ENCODE assay signal across 18 mouse cellular contexts in genomic region chr2:4071831-4072230, GRCm38 (mm10). TPM values are rescaled to one million over a fixed set of nuclear protein-coding genes. Genes with fewer than 3 reads are reported as not detected.
DNase-seq lines count a peak whose midpoint lies in the region; ATAC-seq and TF ChIP-seq lines count a peak whose summit lies in the region.
"Had no signal": no experiment of that assay in that cellular context is flagged by ENCODE, and none has a peak within 500 bp of the region (broad histone marks: within the 10 kb centered on the region; RNA-seq: fewer than 3 reads in every experiment).

No protein-coding gene starts in this region.

- no peaks in the 10 kb centered on the region for H3K9me3 ChIP-seq in intestine, embryonic 14.5 days (ENCODE audit: control insufficient read depth, low read length)
- no peaks in the 10 kb centered on the region for H3K9me3 ChIP-seq in intestine, postnatal 0 days (ENCODE audit: control insufficient read depth)
- H3K9me3 ChIP-seq in hindbrain, embryonic 16.5 days (ENCODE audit: control insufficient read depth, low read length): no peaks in the 10 kb centered on the region
- H3K9me3 ChIP-seq in intestine, embryonic 15.5 days: no peaks in the 10 kb centered on the region
- H3K9me3 ChIP-seq: limb, embryonic 12.5 days had no signal

- no peaks in the 10 kb centered on the region for H3K4me1 ChIP-seq in intestine, embryonic 14.5 days (replicated peaks; ENCODE audit: control insufficient read depth, insufficient read depth, low read length)
- no peaks in the 10 kb centered on the region for H3K4me1 ChIP-seq in intestine, postnatal 0 days (replicated peaks; ENCODE audit: control insufficient read depth, insufficient read depth, low read length)
- no peaks in the 10 kb centered on the region for H3K4me1 ChIP-seq in hindbrain, embryonic 16.5 days (ENCODE audit: control insufficient read depth, insufficient read depth, low read depth, low read length)
- no peaks in the 10 kb centered on the region for H3K4me1 ChIP-seq in intestine, embryonic 15.5 days (replicated peaks)

- no peaks in the 10 kb centered on the region for H3K27me3 ChIP-seq in intestine, embryonic 14.5 days (replicated peaks; ENCODE audit: control insufficient read depth, insufficient read depth, low read length)
- no peaks in the 10 kb centered on the region for H3K27me3 ChIP-seq in intestine, postnatal 0 days (replicated peaks; ENCODE audit: control insufficient read depth, insufficient read depth, low read length)
- no peaks in the 10 kb centered on the region for H3K27me3 ChIP-seq in hindbrain, embryonic 16.5 days (replicated peaks; ENCODE audit: control insufficient read depth, insufficient read depth, low read length)
- no peaks in the 10 kb centered on the region for H3K27me3 ChIP-seq in intestine, embryonic 15.5 days (replicated peaks)
- H3K27me3 ChIP-seq: limb, embryonic 12.5 days had no signal

- ATAC-seq in intestine, embryonic 14.5 days (replicated peaks; ENCODE audit: low FRiP score, low TSS enrichment, low read depth): no peak
- no peak for ATAC-seq in intestine, postnatal 0 days
- ATAC-seq in hindbrain, embryonic 16.5 days: peak; percentile 93
- ATAC-seq in intestine, embryonic 15.5 days: no peak

- no peak overlapping the region for H3K4me3 ChIP-seq in intestine, embryonic 14.5 days (ENCODE audit: low read depth, low read length)
- no peak overlapping the region for H3K4me3 ChIP-seq in intestine, postnatal 0 days (ENCODE audit: low read depth, low read length)
- no peak overlapping the region for H3K4me3 ChIP-seq in hindbrain, embryonic 16.5 days (ENCODE audit: low read length)
- H3K4me3 ChIP-seq in intestine, embryonic 15.5 days (replicated peaks): no peak overlapping the region
- H3K4me3 ChIP-seq: limb, embryonic 12.5 days had no signal

- DNase-seq in intestine, embryonic 14.5 days (ENCODE audit: low spot score): peak; percentile 23
- peak; percentile 50 for DNase-seq in retina, postnatal 1 day
- DNase-seq in retina, embryonic 14.5 days (ENCODE audit: low spot score): no peak
- no peak for DNase-seq in T-cell, adult 2 months (ENCODE audit: low spot score)
- DNase-seq: adrenal gland, postnatal 14 days; B cell, adult 2 months; cerebellum, postnatal 14 days; gastrocnemius, postnatal 14 days; heart, postnatal 36 days; lung, adult 18-20 months; thymus, postnatal 36 days had no signal

- no peaks in the 10 kb centered on the region for H3K36me3 ChIP-seq in intestine, embryonic 14.5 days (ENCODE audit: control insufficient read depth, insufficient read depth, low read length)
- no peaks in the 10 kb centered on the region for H3K36me3 ChIP-seq in intestine, postnatal 0 days (ENCODE audit: control insufficient read depth, insufficient read depth)
- H3K36me3 ChIP-seq in hindbrain, embryonic 16.5 days (ENCODE audit: control insufficient read depth, insufficient read depth, low read length): no peaks in the 10 kb centered on the region
- no peaks in the 10 kb centered on the region for H3K36me3 ChIP-seq in intestine, embryonic 15.5 days
- H3K36me3 ChIP-seq: limb, embryonic 12.5 days had no signal

- no peak overlapping the region for H3K4me2 ChIP-seq in intestine, embryonic 14.5 days (ENCODE audit: low read length)
- H3K4me2 ChIP-seq in intestine, postnatal 0 days (replicated peaks; ENCODE audit: low read depth): no peak overlapping the region
- no peak overlapping the region for H3K4me2 ChIP-seq in hindbrain, embryonic 16.5 days (ENCODE audit: low read length)
- no peak overlapping the region for H3K4me2 ChIP-seq in intestine, embryonic 15.5 days (replicated peaks)
- H3K4me2 ChIP-seq: heart, embryonic 11.5 days; limb, embryonic 12.5 days had no signal

- WGBS in intestine, embryonic 14.5 days: 68% methylated on average over 7 of the region's 7 CpGs
- 77% methylated on average over 7 of the region's 7 CpGs for WGBS in intestine, postnatal 0 days
- 50% methylated on average over 7 of the region's 7 CpGs for WGBS in hindbrain, embryonic 16.5 days
- WGBS in intestine, embryonic 15.5 days: 74% methylated on average over 7 of the region's 7 CpGs

- H3K9ac ChIP-seq in intestine, embryonic 14.5 days (ENCODE audit: low read length): no peak overlapping the region
- H3K9ac ChIP-seq in intestine, postnatal 0 days (ENCODE audit: low read depth, low read length): no peak overlapping the region
- H3K9ac ChIP-seq in hindbrain, embryonic 16.5 days (ENCODE audit: low read depth, low read length): no peak overlapping the region
- H3K9ac ChIP-seq in intestine, embryonic 15.5 days: no peak overlapping the region
- H3K9ac ChIP-seq: limb, embryonic 12.5 days had no signal

- no peak overlapping the region for H3K27ac ChIP-seq in intestine, embryonic 14.5 days (ENCODE audit: low read depth)
- H3K27ac ChIP-seq in intestine, postnatal 0 days (ENCODE audit: low read depth, low read length): no peak overlapping the region
- H3K27ac ChIP-seq in hindbrain, embryonic 16.5 days (ENCODE audit: low read depth, low read length): no peak overlapping the region
- H3K27ac ChIP-seq in intestine, embryonic 15.5 days: no peak overlapping the region
- H3K27ac ChIP-seq: limb, embryonic 12.5 days; macrophage; stomach, postnatal 0 days had no signal

- TF ChIP-seq CTCF in intestine, postnatal 0 days (IDR thresholded peaks at IDR 0.05; ENCODE audit: low read depth): no peak

RNA-seq across cellular contexts. Expression of gene Frmd4a, which starts 54.3 kb away (rescaled TPM):
- polyA plus RNA-seq in intestine, embryonic 14.5 days (2014; fragmentation: Nextera tagmentation; extraction: Ambion mirVana): 28.8 and 32.9 TPM in 2 replicates
- polyA plus RNA-seq in intestine, postnatal 0 days (2015; fragmentation: Nextera tagmentation; extraction: Ambion mirVana): 4.5 and 6.3 TPM in 2 replicates
- 48.1 and 53.1 TPM in 2 replicates for polyA plus RNA-seq in hindbrain, embryonic 16.5 days (2015; fragmentation: Nextera tagmentation; extraction: Ambion mirVana)
- polyA plus RNA-seq in intestine, embryonic 15.5 days (2015; fragmentation: Nextera tagmentation; extraction: Ambion mirVana): 19.3 and 21.0 TPM in 2 replicates

Comparison
In these comparisons a context has a peak if more than half of its experiments do, and no peak if none do; other contexts are left out.
1. DNase-seq: peak in intestine, embryonic 14.5 days (single experiment) and retina, postnatal 1 day (single experiment); none in retina, embryonic 14.5 days (single experiment) and T-cell, adult 2 months (single experiment).